Mouse (Mus musculus): ENCODE measurements around the gene Gm4846. TPM values are rescaled to one million over a fixed set of nuclear protein-coding genes. Genes with fewer than 3 reads are reported as not detected.

Gm4846 gene
- total and polyA plus RNA-seq, 2 experiments from 2014 or later: not detected

- Histone ChIP-seq H3K4me3 (ENCODE audit: low read depth, low read length) (no peak overlapping the region), H3K9me3 (replicated peaks; ENCODE audit: control insufficient read depth, low read length) (0 out of 2 replicates have a peak, but pooled peaks cover 3% of the 10 kb centered on the region), H3K36me3 (replicated peaks; ENCODE audit: control insufficient read depth, insufficient read depth, low read length) (no peaks in the 10 kb centered on the region), H3K4me2 (ENCODE audit: low read depth, low read length) (no peak overlapping the region), H3K27me3 (ENCODE audit: control insufficient read depth, insufficient read depth, low read length) (no peaks in the 10 kb centered on the region), H3K4me1 (ENCODE audit: control insufficient read depth, insufficient read depth) (no peaks in the 10 kb centered on the region), H3K27ac (ENCODE audit: low read depth) (no peak overlapping the region), H3K9ac (replicated peaks; ENCODE audit: low read depth, low read length) (no peak overlapping the region)
- no peak for ATAC-seq (ENCODE audit: insufficient read depth, low read depth)
- TF ChIP-seq CTCF (IDR thresholded peaks at IDR 0.05; ENCODE audit: low read depth): no peak
- TF ChIP-seq EP300 (IDR thresholded peaks at IDR 0.05; ENCODE audit: low read depth): no peak
- DNase-seq (ENCODE audit: low spot score): no peak
- 62% methylated on average over 2 of the region's 2 CpGs for WGBS
Observed at GRCm38 (mm10) chr1:166479503-166479902, 17.9 kb downstream of the Gm4846 start.

- H3K9me3 ChIP-seq (replicated peaks; ENCODE audit: control insufficient read depth, low read length): no peaks in the 10 kb centered on the region
- ATAC-seq (ENCODE audit: insufficient read depth, low read depth) (no peak), DNase-seq (ENCODE audit: low spot score) (no peak)
- H3K27ac ChIP-seq (ENCODE audit: low read depth): no peak overlapping the region
- 76% methylated on average over 3 of the region's 3 CpGs for WGBS
- no peak overlapping the region for H3K4me3 ChIP-seq (ENCODE audit: low read depth, low read length)
- H3K4me1 ChIP-seq (ENCODE audit: control insufficient read depth, insufficient read depth): no peaks in the 10 kb centered on the region
- H3K9ac ChIP-seq (replicated peaks; ENCODE audit: low read depth, low read length): no peak overlapping the region
- no peaks in the 10 kb centered on the region for H3K36me3 ChIP-seq (replicated peaks; ENCODE audit: control insufficient read depth, insufficient read depth, low read length)
- TF ChIP-seq CTCF (IDR thresholded peaks at IDR 0.05; ENCODE audit: low read depth) (no peak), EP300 (IDR thresholded peaks at IDR 0.05; ENCODE audit: low read depth) (no peak)
- H3K27me3 ChIP-seq (ENCODE audit: control insufficient read depth, insufficient read depth, low read length): no peaks in the 10 kb centered on the region
- H3K4me2 ChIP-seq (ENCODE audit: low read depth, low read length): no peak overlapping the region
Observed at GRCm38 (mm10) chr1:166467172-166467571, 30.2 kb downstream of the Gm4846 start.

DNA sequence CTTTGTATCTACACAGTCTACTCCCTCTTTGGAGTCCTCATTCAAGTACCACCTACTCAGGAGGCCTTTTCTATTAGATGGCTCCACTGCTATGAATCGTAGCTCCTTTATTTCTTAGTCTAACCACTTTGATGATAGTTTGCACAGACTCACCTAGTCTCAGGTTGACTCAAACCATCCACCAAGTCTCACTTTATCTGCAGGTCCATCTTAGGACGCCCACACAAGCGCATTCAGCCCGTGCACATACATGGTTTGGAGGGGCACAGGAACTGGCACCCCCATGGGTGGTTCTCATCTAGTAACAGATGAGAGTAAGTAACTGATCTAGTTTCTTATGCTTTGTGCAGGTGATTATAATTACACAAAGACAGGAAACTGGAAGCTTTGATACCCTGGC, 34.8 kb downstream of the Gm4846 start:
- Histone ChIP-seq H3K9ac (replicated peaks; ENCODE audit: low read depth, low read length) (no peak overlapping the region), H3K36me3 (replicated peaks; ENCODE audit: control insufficient read depth, insufficient read depth, low read length) (no peaks in the 10 kb centered on the region), H3K9me3 (replicated peaks; ENCODE audit: control insufficient read depth, low read length) (no peaks in the 10 kb centered on the region), H3K4me2 (ENCODE audit: low read depth, low read length) (no peak overlapping the region), H3K27me3 (ENCODE audit: control insufficient read depth, insufficient read depth, low read length) (no peaks in the 10 kb centered on the region), H3K27ac (ENCODE audit: low read depth) (no peak overlapping the region), H3K4me3 (ENCODE audit: low read depth, low read length) (no peak overlapping the region), H3K4me1 (ENCODE audit: control insufficient read depth, insufficient read depth) (no peaks in the 10 kb centered on the region)
- 73% methylated on average over 4 of the region's 4 CpGs for WGBS
- ATAC-seq (ENCODE audit: insufficient read depth, low read depth) (no peak), DNase-seq (ENCODE audit: low spot score) (no peak)
- TF ChIP-seq CTCF (IDR thresholded peaks at IDR 0.05; ENCODE audit: low read depth) (no peak), EP300 (IDR thresholded peaks at IDR 0.05; ENCODE audit: low read depth) (no peak)

DNA sequence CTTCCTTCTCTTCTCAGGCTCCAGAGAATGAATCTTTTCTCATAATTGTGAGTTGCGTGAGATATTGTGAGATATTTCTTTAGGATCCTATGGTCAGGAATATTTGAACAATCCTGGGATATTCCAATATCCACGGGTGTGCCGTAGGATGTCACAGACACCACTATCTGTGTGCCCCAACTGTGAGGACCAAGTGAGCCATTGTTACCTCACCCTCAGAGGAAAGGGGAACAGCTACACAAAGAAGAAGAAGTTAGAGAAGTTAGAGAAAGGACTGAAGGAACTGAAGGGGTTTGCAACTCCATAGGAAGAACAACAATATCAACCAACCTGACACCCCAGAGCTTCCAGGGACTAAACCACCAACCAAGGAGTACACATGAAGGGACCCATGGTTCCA, 55.4 kb downstream of the Gm4846 start:
- WGBS: 91% methylated on average over 3 of the region's 3 CpGs
- no peak overlapping the region for H3K27ac ChIP-seq (ENCODE audit: low read depth)
- H3K9me3 ChIP-seq (replicated peaks; ENCODE audit: control insufficient read depth, low read length): no peaks in the 10 kb centered on the region
- no peaks in the 10 kb centered on the region for H3K27me3 ChIP-seq (ENCODE audit: control insufficient read depth, insufficient read depth, low read length)
- ATAC-seq (ENCODE audit: insufficient read depth, low read depth) (no peak), DNase-seq (ENCODE audit: low spot score) (no peak)
- H3K36me3 ChIP-seq (replicated peaks; ENCODE audit: control insufficient read depth, insufficient read depth, low read length): no peaks in the 10 kb centered on the region
- no peak overlapping the region for H3K9ac ChIP-seq (replicated peaks; ENCODE audit: low read depth, low read length)
- H3K4me2 ChIP-seq (ENCODE audit: low read depth, low read length): no peak overlapping the region
- TF ChIP-seq CTCF (IDR thresholded peaks at IDR 0.05; ENCODE audit: low read depth) (no peak), EP300 (IDR thresholded peaks at IDR 0.05; ENCODE audit: low read depth) (no peak)
- no peaks in the 10 kb centered on the region for H3K4me1 ChIP-seq (ENCODE audit: control insufficient read depth, insufficient read depth)
- no peak overlapping the region for H3K4me3 ChIP-seq (ENCODE audit: low read depth, low read length)

GRCm38 (mm10) chr1:166439426-166439825, 58.0 kb downstream of the Gm4846 start:
- WGBS: 58% methylated on average over 6 of the region's 6 CpGs
- H3K4me3 ChIP-seq (ENCODE audit: low read depth, low read length): no peak overlapping the region
- no peak overlapping the region for H3K9ac ChIP-seq (replicated peaks; ENCODE audit: low read depth, low read length)
- H3K27me3 ChIP-seq (ENCODE audit: control insufficient read depth, insufficient read depth, low read length): no peaks in the 10 kb centered on the region
- no peak overlapping the region for H3K27ac ChIP-seq (ENCODE audit: low read depth)
- ATAC-seq (ENCODE audit: insufficient read depth, low read depth) (no peak), DNase-seq (ENCODE audit: low spot score) (no peak)
- no peak overlapping the region for H3K4me2 ChIP-seq (ENCODE audit: low read depth, low read length)
- H3K4me1 ChIP-seq (ENCODE audit: control insufficient read depth, insufficient read depth): no peaks in the 10 kb centered on the region
- no peaks in the 10 kb centered on the region for H3K9me3 ChIP-seq (replicated peaks; ENCODE audit: control insufficient read depth, low read length)
- H3K36me3 ChIP-seq (replicated peaks; ENCODE audit: control insufficient read depth, insufficient read depth, low read length): no peaks in the 10 kb centered on the region
- TF ChIP-seq CTCF (IDR thresholded peaks at IDR 0.05; ENCODE audit: low read depth) (no peak), EP300 (IDR thresholded peaks at IDR 0.05; ENCODE audit: low read depth) (no peak)

Other genes starting within 250 kb of the Gm4846 start
- gene Ildr2, start 243.4 kb downstream of the Gm4846 start, total RNA-seq (2014; rRNA removed; ENCODE audit: low replicate concordance): 1.9 and 6.9 TPM in 2 replicates
- 0.49 and 0.52 TPM in 2 replicates for gene Ildr2, start 243.4 kb downstream of the Gm4846 start, polyA plus RNA-seq (2015; fragmentation: Nextera tagmentation; extraction: Ambion mirVana)
- gene Tada1, start 118.5 kb downstream of the Gm4846 start, total RNA-seq (2014; rRNA removed; ENCODE audit: low replicate concordance): 24.7 and 26.3 TPM in 2 replicates
- 20.8 and 22.1 TPM in 2 replicates for gene Tada1, start 118.5 kb downstream of the Gm4846 start, polyA plus RNA-seq (2015; fragmentation: Nextera tagmentation; extraction: Ambion mirVana)
- gene Pogk, start 87.7 kb downstream of the Gm4846 start, total RNA-seq (2014; rRNA removed; ENCODE audit: low replicate concordance): 17.9 and 26.3 TPM in 2 replicates
- gene Pogk, start 87.7 kb downstream of the Gm4846 start, polyA plus RNA-seq (2015; fragmentation: Nextera tagmentation; extraction: Ambion mirVana): 5.4 TPM in 2 replicates
- not detected in 2 replicates for gene Gm4847, start 150.1 kb upstream of the Gm4846 start, total RNA-seq (2014; rRNA removed; ENCODE audit: low replicate concordance)
- gene Gm4847, start 150.1 kb upstream of the Gm4846 start, polyA plus RNA-seq (2015; fragmentation: Nextera tagmentation; extraction: Ambion mirVana): not detected in 2 replicates
- not detected in 2 replicates for gene Fmo9, start 184.3 kb upstream of the Gm4846 start, total RNA-seq (2014; rRNA removed; ENCODE audit: low replicate concordance)
- gene Fmo9, start 184.3 kb upstream of the Gm4846 start, polyA plus RNA-seq (2015; fragmentation: Nextera tagmentation; extraction: Ambion mirVana): not detected in 2 replicates

All from heart, postnatal 0 days (tissue).